Mouse (Mus musculus): ENCODE data around the gene Adipoq. TPM values are rescaled to one million over a fixed set of nuclear protein-coding genes. Genes with fewer than 3 reads are reported as not detected.
"Not testable (repeated sequence)": the region's sequence is repeated elsewhere in the genome, so short reads cannot be mapped to it uniquely, and the experiment has no call there.

Gene Adipoq
- total RNA-seq (2015) (not detected in 2 replicates), total RNA-seq (2017) (not detected in 2 replicates)

GRCm38 (mm10) chr16:23146280-23146679 is at the start of gene Adipoq:
Gene Adipoq, plus strand, starts transcription at chr16:23146536.
- no peak for ATAC-seq (replicated peaks; ENCODE audit: poor library complexity)

DNA sequence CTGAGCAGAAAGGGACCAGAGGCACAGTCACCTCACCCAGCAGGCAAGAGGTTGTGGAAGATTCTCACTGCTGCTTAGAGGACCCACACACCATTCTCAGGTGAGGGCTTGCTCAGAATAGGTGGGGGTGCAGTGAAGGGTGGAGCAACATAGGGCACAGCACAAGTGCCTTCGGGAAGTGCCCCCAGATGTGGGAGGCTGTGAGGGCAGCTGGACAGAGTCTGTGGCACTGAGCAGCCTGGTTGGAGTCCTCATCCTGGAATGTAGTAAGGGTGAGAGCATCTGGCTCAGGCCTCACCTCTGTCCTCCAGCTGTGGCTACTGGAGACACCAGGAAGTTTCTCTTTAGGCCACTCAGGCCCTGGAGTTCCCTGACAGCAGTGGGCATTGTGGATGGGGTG is 49.5 kb upstream of the Adipoq start:
- ATAC-seq (replicated peaks; ENCODE audit: poor library complexity): not testable (repeated sequence)

DNA sequence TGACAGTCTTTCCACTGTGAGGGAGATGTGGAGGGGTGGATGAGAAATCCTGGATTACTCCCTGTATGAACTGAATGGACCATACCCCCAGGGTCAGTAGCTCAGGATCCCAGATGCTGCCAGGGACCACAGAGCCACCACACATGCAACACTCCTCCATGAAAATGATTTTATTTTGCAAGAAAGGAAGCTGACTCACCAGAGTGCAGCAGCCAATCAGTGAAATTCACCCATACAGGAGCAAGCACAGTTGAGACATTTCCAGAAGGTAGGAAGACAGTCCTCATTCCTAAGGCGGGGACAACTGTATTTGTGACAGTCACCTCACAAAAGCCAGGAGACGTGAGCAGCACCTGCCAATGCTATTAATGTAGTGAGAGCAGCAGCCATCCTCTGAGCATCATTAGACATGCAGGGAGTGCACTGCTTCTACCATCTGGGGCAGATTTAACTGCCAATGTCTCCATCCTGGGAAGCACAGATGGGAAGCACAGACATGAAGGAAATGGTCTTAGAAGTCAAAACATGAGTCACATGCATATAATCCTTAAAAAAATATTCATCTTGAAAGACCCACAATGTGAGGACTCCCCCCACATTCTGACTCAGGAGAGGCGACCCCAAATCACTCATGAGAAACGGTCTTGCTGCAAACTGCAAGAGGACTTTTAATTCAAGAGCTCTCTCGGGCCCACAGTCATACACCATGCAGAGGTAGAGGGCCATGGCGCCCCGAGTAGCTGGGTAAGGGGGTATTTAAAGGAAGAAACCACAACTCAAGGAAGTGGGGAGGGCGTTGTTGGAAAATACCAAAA is 48.8 kb upstream of the Adipoq start:
- peak; percentile 46; the same call in 1 of the 2 replicates for ATAC-seq (replicated peaks; ENCODE audit: poor library complexity)

GRCm38 (mm10) chr16:23098105-23098452 is 48.3 kb upstream of the Adipoq start:
- not testable (repeated sequence) for ATAC-seq (replicated peaks; ENCODE audit: poor library complexity)

DNA sequence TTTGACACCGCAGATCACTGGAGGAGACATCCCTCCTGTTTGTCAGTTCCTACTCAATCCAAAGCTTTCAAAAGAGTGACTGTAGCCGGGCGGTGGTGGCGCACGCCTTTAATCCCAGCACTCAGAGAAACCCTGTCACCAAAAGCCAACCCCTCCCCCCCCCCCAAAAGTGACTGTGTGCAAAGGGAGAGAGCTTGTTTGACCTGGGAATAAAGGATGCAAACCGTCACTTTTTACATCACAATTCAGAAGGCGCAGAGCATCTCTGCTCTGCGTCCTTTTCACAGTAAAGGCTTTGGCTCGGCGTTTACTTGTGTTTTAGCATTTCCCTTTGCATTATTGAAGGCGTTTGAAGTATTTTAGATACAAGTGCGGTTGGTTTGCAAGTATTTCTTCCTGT is 46.7 kb upstream of the Adipoq start:
- ATAC-seq (replicated peaks; ENCODE audit: poor library complexity): no peak

- no peak for ATAC-seq (replicated peaks; ENCODE audit: poor library complexity)
These were observed 46.2 kb upstream of the Adipoq start for GRCm38 (mm10) chr16:23100099-23100575.

DNA sequence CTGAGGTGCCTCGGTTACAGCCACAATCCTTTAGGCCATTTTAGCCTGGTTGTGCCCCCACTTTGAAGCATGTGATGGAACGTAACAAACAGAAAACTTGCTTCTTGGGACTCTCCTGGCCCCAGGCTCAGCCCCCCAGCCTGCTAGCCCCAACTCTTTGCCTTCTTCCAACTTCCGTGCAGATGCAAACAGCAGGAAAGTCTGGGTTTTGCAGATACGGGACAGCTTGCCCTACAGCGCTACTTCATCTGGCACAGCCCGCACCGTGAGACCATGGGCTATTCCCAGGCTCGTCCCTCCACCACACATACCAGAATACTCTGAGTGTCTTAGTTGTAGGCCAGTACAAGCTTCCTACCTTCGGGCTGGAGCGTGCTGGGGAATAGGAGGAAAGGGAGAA is 45.7 kb upstream of the Adipoq start:
- peak; percentile 42 for ATAC-seq (replicated peaks; ENCODE audit: poor library complexity)

GRCm38 (mm10) chr16:23102340-23103037 is 43.8 kb upstream of the Adipoq start:
- no peak for ATAC-seq (replicated peaks; ENCODE audit: poor library complexity)

DNA sequence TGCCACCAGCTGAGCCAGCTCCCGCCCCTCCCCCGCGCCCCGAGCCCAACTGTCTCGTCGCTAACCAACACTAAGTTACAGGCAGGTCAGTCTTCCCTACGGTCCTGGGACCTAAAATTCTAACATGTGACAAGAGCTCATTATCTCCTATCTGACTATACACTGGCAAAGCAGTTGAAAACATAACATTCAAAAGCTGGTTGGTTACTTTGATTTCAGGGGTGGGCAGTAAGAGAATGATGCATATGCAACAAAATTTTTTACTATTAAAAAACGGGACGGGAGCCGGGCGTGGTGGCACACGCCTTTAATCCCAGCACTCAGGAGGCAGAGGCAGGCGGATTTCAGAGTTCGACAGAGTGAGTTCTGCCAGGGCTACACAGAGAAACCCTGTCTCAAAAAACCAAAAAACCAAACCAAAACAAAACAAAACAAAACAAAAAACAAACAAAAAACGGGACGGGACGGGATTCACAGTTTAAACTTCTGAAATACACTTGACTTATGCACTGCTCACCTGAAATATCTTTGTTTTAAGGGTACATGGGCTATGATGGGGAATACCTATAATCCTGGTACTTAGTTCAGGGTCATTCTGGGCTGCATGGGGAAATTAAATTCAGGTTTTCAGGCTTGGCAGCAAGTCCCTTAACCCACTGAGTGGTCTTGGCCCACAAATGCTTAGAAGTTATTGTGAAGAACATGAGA is 43.1 kb upstream of the Adipoq start:
- no peak for ATAC-seq (replicated peaks; ENCODE audit: poor library complexity)

GRCm38 (mm10) chr16:23103841-23104240 is 42.5 kb upstream of the Adipoq start:
- no peak for ATAC-seq (replicated peaks; ENCODE audit: poor library complexity)

DNA sequence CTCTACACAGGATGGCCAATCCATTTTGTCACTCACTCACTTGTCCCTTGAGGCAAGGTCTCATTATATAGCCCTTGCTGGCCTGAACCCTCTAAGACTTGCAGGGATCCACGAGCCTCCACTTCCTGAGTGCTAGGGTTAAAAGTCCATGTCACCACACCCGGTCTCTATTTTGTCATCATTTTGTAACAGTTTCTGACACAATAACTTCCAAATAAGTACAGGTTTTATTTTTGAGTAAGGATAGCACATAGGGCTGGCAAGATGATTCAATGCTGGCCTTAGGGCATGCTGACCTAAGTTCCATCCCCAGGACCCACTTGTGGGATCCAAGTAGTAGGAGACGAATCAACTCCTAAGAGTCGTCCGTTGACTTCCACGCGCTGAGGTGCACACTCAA is 40.2 kb upstream of the Adipoq start:
- ATAC-seq (replicated peaks; ENCODE audit: poor library complexity): no peak

DNA sequence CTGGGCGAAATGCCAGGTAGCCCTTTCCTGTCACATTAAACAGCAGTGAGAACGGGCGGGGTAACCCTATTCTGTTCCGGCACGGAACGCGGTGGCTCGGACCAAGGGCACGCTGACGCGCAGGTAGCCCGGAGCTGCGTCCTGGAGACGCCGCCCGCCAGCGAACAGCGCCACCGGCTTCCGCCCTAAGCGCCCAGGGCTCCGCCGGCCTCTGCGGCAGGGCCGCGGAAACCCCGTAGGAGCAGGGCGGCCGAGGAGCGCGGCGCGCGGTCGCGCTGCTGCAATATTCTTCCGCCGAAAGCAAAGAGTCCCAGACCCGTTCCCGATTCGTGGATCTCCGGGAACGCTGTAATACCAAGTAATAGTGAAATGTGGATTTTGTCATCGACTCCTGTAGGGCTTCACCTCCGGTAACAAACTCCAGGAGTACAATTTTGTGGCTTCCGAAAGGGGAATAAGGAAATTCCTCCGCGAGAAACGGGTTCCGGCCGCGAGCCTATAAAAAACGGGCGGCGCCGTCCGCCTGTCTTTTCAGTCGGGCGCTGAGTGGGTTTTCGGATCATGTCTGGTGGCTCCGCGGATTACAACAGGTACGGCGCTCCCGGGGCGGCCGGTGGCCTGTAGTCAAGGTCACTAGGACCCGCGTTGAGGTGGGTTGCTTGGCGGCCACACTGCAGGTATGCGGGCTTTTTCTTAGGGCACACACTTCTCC is 38.9 kb upstream of the Adipoq start, which contains the start of gene Eif4a2:
Eif4a2 (plus strand) TSS at position 214 of the 712 bp plus-strand sequence.
- ATAC-seq (replicated peaks; ENCODE audit: poor library complexity): peak; percentile 70

DNA sequence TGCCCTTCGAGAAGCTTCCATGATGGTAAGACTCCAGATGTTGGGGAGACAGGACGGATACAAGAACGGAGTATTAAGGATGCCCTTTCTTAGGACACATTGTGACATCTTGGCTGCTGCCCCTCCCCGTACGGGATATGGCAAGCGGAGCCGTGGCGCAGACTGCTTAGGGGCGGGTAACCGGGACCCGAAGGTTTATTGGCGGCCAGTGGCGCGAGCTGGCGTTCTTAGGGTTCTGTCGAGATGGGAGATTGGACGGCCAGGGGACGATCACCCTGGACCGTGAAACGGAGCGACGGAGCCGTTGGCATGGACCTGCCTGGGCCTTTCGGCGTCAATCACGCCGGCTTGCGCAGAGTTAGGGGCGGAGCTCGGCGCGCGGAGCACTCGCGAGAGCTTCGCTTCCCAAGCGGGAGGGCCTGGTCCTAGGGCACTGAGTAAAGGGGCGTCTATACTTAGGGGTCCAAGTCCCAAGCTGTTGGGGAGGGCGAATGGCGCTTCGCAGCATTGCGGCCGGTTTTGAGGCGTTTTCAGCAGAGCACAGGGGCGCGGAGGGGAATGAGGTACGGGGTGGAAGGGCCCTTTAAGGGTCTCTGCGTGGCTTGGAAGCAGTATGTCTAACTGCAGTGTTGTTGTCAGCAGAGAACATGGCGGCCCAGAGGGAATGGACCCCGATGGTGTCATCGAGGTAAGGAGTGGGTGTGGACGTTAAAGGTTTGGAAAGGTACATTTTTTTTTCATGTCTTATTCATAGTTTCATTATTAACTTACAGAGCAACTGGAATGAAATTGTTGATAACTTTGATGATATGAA is 38.2 kb upstream of the Adipoq start:
- ATAC-seq (replicated peaks; ENCODE audit: poor library complexity): peak; percentile 51

DNA sequence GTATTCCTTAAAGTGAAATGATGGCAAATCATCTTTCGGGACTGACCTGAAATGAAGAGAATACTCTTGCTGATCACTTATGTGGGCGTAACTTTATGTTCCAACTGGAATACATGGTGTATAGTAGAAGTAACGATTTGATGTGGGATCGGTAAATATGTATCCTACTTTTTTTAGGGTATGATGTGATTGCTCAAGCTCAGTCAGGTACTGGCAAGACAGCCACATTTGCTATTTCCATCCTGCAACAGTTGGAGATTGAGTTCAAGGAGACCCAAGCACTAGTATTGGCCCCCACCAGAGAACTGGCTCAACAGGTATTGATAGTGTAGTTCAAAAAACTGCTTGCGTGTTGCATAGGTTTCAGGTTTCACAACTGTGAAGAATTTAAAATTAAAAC is 37.4 kb upstream of the Adipoq start:
- ATAC-seq (replicated peaks; ENCODE audit: poor library complexity): no peak

- ATAC-seq (replicated peaks; ENCODE audit: poor library complexity): no peak
These were observed 36.7 kb upstream of the Adipoq start for GRCm38 (mm10) chr16:23109350-23110280.

DNA sequence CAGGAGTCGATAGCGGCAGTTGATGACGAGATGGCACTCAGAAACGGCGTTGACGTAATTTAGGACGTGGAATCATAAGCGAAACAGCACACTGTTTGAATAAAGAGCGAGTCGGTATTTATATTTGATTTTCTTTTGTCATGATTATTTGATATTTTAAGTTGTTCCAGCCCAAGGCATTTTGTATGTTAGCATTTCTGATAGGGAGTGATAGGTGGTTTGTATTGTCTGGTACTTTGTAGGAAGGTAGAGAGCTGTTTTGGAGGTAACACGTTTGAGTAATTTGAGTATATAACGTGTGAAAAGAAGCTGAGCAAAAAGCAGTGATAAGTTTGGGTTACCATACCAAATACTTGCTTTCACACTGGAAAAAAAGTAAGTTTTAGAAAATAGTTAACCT is 34.0 kb upstream of the Adipoq start:
- ATAC-seq (replicated peaks; ENCODE audit: poor library complexity): no peak

DNA sequence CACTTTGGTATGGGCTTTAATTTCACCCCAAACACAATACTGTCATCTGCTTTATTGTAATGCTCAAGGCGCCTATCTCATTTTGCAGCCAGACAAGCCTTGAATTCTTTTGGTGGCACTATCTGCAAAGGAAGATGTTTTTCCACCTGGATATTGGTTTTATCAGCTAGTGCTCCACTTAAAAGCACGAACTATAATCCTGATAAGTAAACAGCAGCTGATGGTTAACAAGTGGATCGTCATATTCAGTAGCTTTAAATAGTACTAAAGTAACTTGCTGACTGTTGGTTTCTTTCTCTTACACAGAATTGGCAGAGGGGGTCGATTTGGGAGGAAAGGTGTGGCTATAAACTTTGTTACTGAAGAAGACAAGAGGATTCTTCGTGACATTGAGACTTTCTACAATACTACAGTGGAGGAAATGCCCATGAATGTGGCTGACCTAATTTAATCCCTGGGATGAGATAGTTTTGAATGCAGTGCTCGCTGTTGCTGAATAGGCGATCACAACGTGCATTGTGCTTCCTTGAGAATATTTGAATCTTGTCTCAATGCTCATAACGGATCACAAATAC is 33.4 kb upstream of the Adipoq start:
- ATAC-seq (replicated peaks; ENCODE audit: poor library complexity): no peak

- peak; percentile 27 for ATAC-seq (replicated peaks; ENCODE audit: poor library complexity)
These were observed 32.4 kb upstream of the Adipoq start for GRCm38 (mm10) chr16:23113903-23114302.

Data from megakaryocyte progenitor cell, adult 5-6 weeks (primary cell).